Mouse (Mus musculus) spleen, adult 18-20 months (tissue): ENCODE results near the gene Cemip.

Experiments
- DNase-seq, 2 experiments: peaks; one replicate each; pipeline ENCODE4 v3.0.0; 2022; ENCODE audit warnings: mixed read lengths in 2 of 2

Cemip gene

GRCm38 (mm10) chr7:84026950-84027585, 59.2 kb downstream of the Cemip start:
- no peak for DNase-seq

GRCm38 (mm10) chr7:84026090-84026489, 60.2 kb downstream of the Cemip start:
- no peak for DNase-seq

- no peak for DNase-seq
These were observed 62.8 kb downstream of the Cemip start for GRCm38 (mm10) chr7:84023466-84023865.

GRCm38 (mm10) chr7:84022462-84022861, 63.8 kb downstream of the Cemip start:
- no peak for DNase-seq

- no peak for DNase-seq
These were observed 66.9 kb downstream of the Cemip start for GRCm38 (mm10) chr7:84019381-84019780.

GRCm38 (mm10) chr7:84018291-84019266, 67.7 kb downstream of the Cemip start:
- DNase-seq: no peak

- DNase-seq: no peak
These were observed 71.3 kb downstream of the Cemip start for GRCm38 (mm10) chr7:84015050-84015449.

GRCm38 (mm10) chr7:84013656-84014055, 72.6 kb downstream of the Cemip start:
- DNase-seq: no peak

GRCm38 (mm10) chr7:84004357-84004756, 81.9 kb downstream of the Cemip start:
- DNase-seq: no peak

- DNase-seq: no peak
These were observed 84.8 kb downstream of the Cemip start for GRCm38 (mm10) chr7:84001516-84001915.

- DNase-seq: no peak
These were observed 85.6 kb downstream of the Cemip start for GRCm38 (mm10) chr7:84000671-84001070.

- DNase-seq: no peak
These were observed 86.7 kb downstream of the Cemip start for GRCm38 (mm10) chr7:83999647-84000046.

- no peak for DNase-seq
These were observed 92.0 kb downstream of the Cemip start for GRCm38 (mm10) chr7:83994348-83994747.

- DNase-seq: no peak
These were observed 97.0 kb downstream of the Cemip start for GRCm38 (mm10) chr7:83989294-83989693.

GRCm38 (mm10) chr7:83985751-83986150, 100.6 kb downstream of the Cemip start:
- DNase-seq: no peak

- no peak for DNase-seq
These were observed 103.7 kb downstream of the Cemip start for GRCm38 (mm10) chr7:83982566-83982965.

GRCm38 (mm10) chr7:83978945-83979536, 107.3 kb downstream of the Cemip start:
- no peak for DNase-seq

- DNase-seq: no peak
These were observed 107.9 kb downstream of the Cemip start for GRCm38 (mm10) chr7:83978410-83978809.

GRCm38 (mm10) chr7:83976413-83976958, 109.8 kb downstream of the Cemip start:
- no peak for DNase-seq

GRCm38 (mm10) chr7:83975283-83975682, 111.0 kb downstream of the Cemip start:
- no peak for DNase-seq

GRCm38 (mm10) chr7:83972485-83972884, 113.8 kb downstream of the Cemip start:
- no peak for DNase-seq

- no peak for DNase-seq
These were observed 120.1 kb downstream of the Cemip start for GRCm38 (mm10) chr7:83966047-83966818.
